Mouse (Mus musculus): ENCODE measurements around the gene Slit1. TPM values are rescaled to one million over a fixed set of nuclear protein-coding genes. Genes with fewer than 3 reads are reported as not detected.
A peak's percentile ranks its signal among the peaks of the same experiment; 100 is the strongest.

Gene Slit1
- polyA plus RNA-seq, 1 experiment from 2014 or later, result 15.3 TPM

- ATAC-seq (ENCODE audit: insufficient read depth, low FRiP score, low TSS enrichment) (no peak), DNase-seq (ENCODE audit: low spot score) (no peak)
- H3K4me3 ChIP-seq (ENCODE audit: low read depth, low read length), result no peak overlapping the region
- H3K27ac ChIP-seq (ENCODE audit: low read depth, low read length), result no peak overlapping the region
- H3K27me3 ChIP-seq (ENCODE audit: control insufficient read depth, insufficient read depth, low read length), result peaks cover 28% of the 10 kb centered on the region
- peaks cover 24% of the 10 kb centered on the region for H3K4me1 ChIP-seq (ENCODE audit: control insufficient read depth, insufficient read depth, low read length)
- 17% methylated on average over 4 of the region's 4 CpGs for WGBS
- H3K4me2 ChIP-seq (ENCODE audit: low read depth), result 0 out of 2 replicates have a peak overlapping the region, but pooled peaks have one; percentile 24
- H3K9ac ChIP-seq (ENCODE audit: low read length), result no peak overlapping the region
- H3K9me3 ChIP-seq (ENCODE audit: control insufficient read depth, low read length), result no peaks in the 10 kb centered on the region
- H3K36me3 ChIP-seq (ENCODE audit: control insufficient read depth, insufficient read depth, low read length), result no peaks in the 10 kb centered on the region
These were observed 4.6 kb downstream of the Slit1 start for GRCm38 (mm10) chr19:41738896-41739295.

GRCm38 (mm10) chr19:41738429-41738805 is 5.0 kb downstream of the Slit1 start:
- 11% methylated on average over 14 of the region's 14 CpGs for WGBS
- ATAC-seq (ENCODE audit: insufficient read depth, low FRiP score, low TSS enrichment) (no peak; the same call in 1 of the 2 replicates), DNase-seq (ENCODE audit: low spot score) (no peak)
- H3K9me3 ChIP-seq (ENCODE audit: control insufficient read depth, low read length), result no peaks in the 10 kb centered on the region
- 0 out of 2 replicates have a peak overlapping the region, but pooled peaks have one; percentile 8 for H3K9ac ChIP-seq (ENCODE audit: low read length)
- H3K4me1 ChIP-seq (ENCODE audit: control insufficient read depth, insufficient read depth, low read length), result peaks cover 19% of the 10 kb centered on the region
- peaks cover 26% of the 10 kb centered on the region for H3K27me3 ChIP-seq (ENCODE audit: control insufficient read depth, insufficient read depth, low read length)
- no peak overlapping the region for H3K27ac ChIP-seq (ENCODE audit: low read depth, low read length)
- H3K36me3 ChIP-seq (ENCODE audit: control insufficient read depth, insufficient read depth, low read length), result no peaks in the 10 kb centered on the region
- no peak overlapping the region for H3K4me3 ChIP-seq (ENCODE audit: low read depth, low read length)
- peak overlapping the region; percentile 24 for H3K4me2 ChIP-seq (ENCODE audit: low read depth)

GRCm38 (mm10) chr19:41737657-41738428 is 5.6 kb downstream of the Slit1 start:
- Histone ChIP-seq H3K36me3 (ENCODE audit: control insufficient read depth, insufficient read depth, low read length) (no peaks in the 10 kb centered on the region), H3K4me1 (ENCODE audit: control insufficient read depth, insufficient read depth, low read length) (peaks cover 18% of the 10 kb centered on the region), H3K4me2 (ENCODE audit: low read depth) (peak overlapping the region; percentile 24), H3K27ac (ENCODE audit: low read depth, low read length) (no peak overlapping the region), H3K4me3 (ENCODE audit: low read depth, low read length) (no peak overlapping the region), H3K9me3 (ENCODE audit: control insufficient read depth, low read length) (no peaks in the 10 kb centered on the region), H3K9ac (ENCODE audit: low read length) (no peak overlapping the region), H3K27me3 (ENCODE audit: control insufficient read depth, insufficient read depth, low read length) (peaks cover 21% of the 10 kb centered on the region)
- 2% methylated on average over 15 of the region's 18 CpGs for WGBS
- ATAC-seq (ENCODE audit: insufficient read depth, low FRiP score, low TSS enrichment) (peak; percentile 43; the same call in 1 of the 2 replicates), DNase-seq (ENCODE audit: low spot score) (peak; percentile 37)

- peak; percentile 52 for DNase-seq (ENCODE audit: low spot score)
- no peak overlapping the region for H3K27ac ChIP-seq (ENCODE audit: low read depth, low read length)
- no peak overlapping the region for H3K4me2 ChIP-seq (ENCODE audit: low read depth)
These were observed 8.8 kb downstream of the Slit1 start for GRCm38 (mm10) chr19:41734685-41735084.

GRCm38 (mm10) chr19:41725491-41725890 is 18.0 kb downstream of the Slit1 start:
- no peak overlapping the region for H3K4me2 ChIP-seq (ENCODE audit: low read depth)
- H3K4me3 ChIP-seq (ENCODE audit: low read depth, low read length), result no peak overlapping the region
- H3K27ac ChIP-seq (ENCODE audit: low read depth, low read length), result no peak overlapping the region
- ATAC-seq (ENCODE audit: insufficient read depth, low FRiP score, low TSS enrichment), result no peak
- H3K9me3 ChIP-seq (ENCODE audit: control insufficient read depth, low read length), result no peaks in the 10 kb centered on the region
- H3K36me3 ChIP-seq (ENCODE audit: control insufficient read depth, insufficient read depth, low read length), result no peaks in the 10 kb centered on the region
- WGBS, result 58% methylated on average over 2 of the region's 2 CpGs
- no peaks in the 10 kb centered on the region for H3K27me3 ChIP-seq (ENCODE audit: control insufficient read depth, insufficient read depth, low read length)
- no peak overlapping the region for H3K9ac ChIP-seq (ENCODE audit: low read length)
- DNase-seq (ENCODE audit: low spot score), result no peak
- H3K4me1 ChIP-seq (ENCODE audit: control insufficient read depth, insufficient read depth, low read length), result peaks cover 8% of the 10 kb centered on the region; the same call in 1 of the 2 replicates

More at GRCm38 (mm10) chr19:41734685-41735084, 8.8 kb downstream of the Slit1 start:
- peak; percentile 25; the same call in 1 of the 2 replicates for ATAC-seq (ENCODE audit: insufficient read depth, low FRiP score, low TSS enrichment)
- Histone ChIP-seq H3K9me3 (ENCODE audit: control insufficient read depth, low read length) (no peaks in the 10 kb centered on the region), H3K9ac (ENCODE audit: low read length) (no peak overlapping the region), H3K4me3 (ENCODE audit: low read depth, low read length) (no peak overlapping the region), H3K27me3 (ENCODE audit: control insufficient read depth, insufficient read depth, low read length) (peaks cover 10% of the 10 kb centered on the region), H3K36me3 (ENCODE audit: control insufficient read depth, insufficient read depth, low read length) (no peaks in the 10 kb centered on the region; the same call in 1 of the 2 replicates), H3K4me1 (ENCODE audit: control insufficient read depth, insufficient read depth, low read length) (peaks cover 18% of the 10 kb centered on the region)
- 17% methylated on average over 10 of the region's 10 CpGs for WGBS

DNA sequence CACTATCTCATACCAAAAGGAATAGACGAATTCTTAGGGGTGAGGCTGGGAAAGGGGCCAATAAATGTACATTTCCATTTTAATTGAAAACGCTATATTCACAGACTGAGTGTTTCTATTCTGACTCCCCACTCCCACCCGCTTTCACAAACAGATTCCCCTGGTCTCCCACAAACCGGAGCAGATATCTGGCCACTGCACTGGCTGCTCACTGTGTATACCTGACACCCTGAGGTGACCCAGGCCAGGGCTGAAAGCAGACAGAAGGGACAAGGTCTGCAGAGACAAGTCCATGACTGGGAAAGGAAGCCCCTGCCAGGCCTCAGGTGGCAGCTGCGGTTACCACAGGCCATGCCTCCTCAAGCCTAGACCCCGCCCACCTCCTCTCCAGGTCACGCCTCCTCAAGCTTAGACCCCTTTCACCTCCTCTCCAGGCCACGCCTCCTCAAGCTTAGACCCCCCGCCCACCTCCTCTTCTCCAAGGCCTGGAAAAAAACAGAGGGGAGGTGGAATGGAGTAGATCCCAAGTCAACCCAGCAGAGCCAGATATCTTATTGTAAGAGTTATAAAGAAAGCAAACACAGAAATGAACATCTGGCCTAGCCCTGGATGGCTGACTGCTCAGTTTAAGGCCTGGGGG is 18.5 kb downstream of the Slit1 start:
- Histone ChIP-seq H3K4me1 (ENCODE audit: control insufficient read depth, insufficient read depth, low read length) (peaks cover 8% of the 10 kb centered on the region; the same call in 1 of the 2 replicates), H3K4me3 (ENCODE audit: low read depth, low read length) (no peak overlapping the region), H3K27me3 (ENCODE audit: control insufficient read depth, insufficient read depth, low read length) (no peaks in the 10 kb centered on the region), H3K27ac (ENCODE audit: low read depth, low read length) (no peak overlapping the region), H3K9ac (ENCODE audit: low read length) (no peak overlapping the region), H3K36me3 (ENCODE audit: control insufficient read depth, insufficient read depth, low read length) (no peaks in the 10 kb centered on the region), H3K9me3 (ENCODE audit: control insufficient read depth, low read length) (no peaks in the 10 kb centered on the region), H3K4me2 (ENCODE audit: low read depth) (no peak overlapping the region)
- 34% methylated on average over 9 of the region's 9 CpGs for WGBS
- DNase-seq (ENCODE audit: low spot score) (peak; percentile 68), ATAC-seq (ENCODE audit: insufficient read depth, low FRiP score, low TSS enrichment) (peak; percentile 38; the same call in 1 of the 2 replicates)

- Histone ChIP-seq H3K4me2 (ENCODE audit: low read depth) (no peak overlapping the region), H3K36me3 (ENCODE audit: control insufficient read depth, insufficient read depth, low read length) (no peaks in the 10 kb centered on the region), H3K9me3 (ENCODE audit: control insufficient read depth, low read length) (no peaks in the 10 kb centered on the region), H3K4me1 (ENCODE audit: control insufficient read depth, insufficient read depth, low read length) (peaks cover 8% of the 10 kb centered on the region; the same call in 1 of the 2 replicates), H3K27me3 (ENCODE audit: control insufficient read depth, insufficient read depth, low read length) (no peaks in the 10 kb centered on the region), H3K9ac (ENCODE audit: low read length) (no peak overlapping the region), H3K27ac (ENCODE audit: low read depth, low read length) (0 out of 2 replicates have a peak overlapping the region, but pooled peaks have one; percentile 8), H3K4me3 (ENCODE audit: low read depth, low read length) (no peak overlapping the region)
- ATAC-seq (ENCODE audit: insufficient read depth, low FRiP score, low TSS enrichment) (no peak), DNase-seq (ENCODE audit: low spot score) (no peak)
- WGBS, result 6% methylated on average over 2 of the region's 2 CpGs
These were observed 20.1 kb downstream of the Slit1 start for GRCm38 (mm10) chr19:41723337-41723736.

DNA sequence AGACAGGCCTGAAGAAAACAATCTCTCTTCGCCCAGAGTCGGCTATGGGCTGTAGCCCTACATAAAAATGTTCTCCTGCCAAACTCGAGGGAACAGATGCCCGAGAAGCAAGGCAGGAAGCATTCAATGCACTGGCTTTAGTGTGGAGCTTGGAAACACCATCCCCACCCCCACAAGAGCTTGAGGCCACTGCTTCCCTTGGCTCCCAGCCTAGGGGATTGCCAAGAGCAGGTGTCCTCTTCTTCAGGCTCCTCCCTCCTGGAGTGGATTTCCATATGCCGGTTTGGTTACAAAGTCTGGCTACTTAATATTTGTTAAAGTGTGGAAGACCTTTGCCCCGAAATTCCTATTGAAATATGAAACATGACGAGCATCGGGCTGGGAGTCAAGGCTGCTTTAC is 24.0 kb downstream of the Slit1 start:
- ATAC-seq (ENCODE audit: insufficient read depth, low FRiP score, low TSS enrichment) (no peak), DNase-seq (ENCODE audit: low spot score) (no peak)
- no peak overlapping the region for H3K27ac ChIP-seq (ENCODE audit: low read depth, low read length)
- H3K4me1 ChIP-seq (ENCODE audit: control insufficient read depth, insufficient read depth, low read length), result peaks cover 29% of the 10 kb centered on the region
- H3K4me2 ChIP-seq (ENCODE audit: low read depth), result no peak overlapping the region
- no peaks in the 10 kb centered on the region for H3K9me3 ChIP-seq (ENCODE audit: control insufficient read depth, low read length)
- H3K27me3 ChIP-seq (ENCODE audit: control insufficient read depth, insufficient read depth, low read length), result 0 out of 2 replicates have a peak, but pooled peaks cover 2% of the 10 kb centered on the region
- WGBS, result 79% methylated on average over 8 of the region's 8 CpGs
- H3K9ac ChIP-seq (ENCODE audit: low read length), result no peak overlapping the region
- no peaks in the 10 kb centered on the region for H3K36me3 ChIP-seq (ENCODE audit: control insufficient read depth, insufficient read depth, low read length)
- H3K4me3 ChIP-seq (ENCODE audit: low read depth, low read length), result no peak overlapping the region
